Mouse (Mus musculus): Measurements from ENCODE around the gene Aipl1. TPM values are rescaled to one million over a fixed set of nuclear protein-coding genes. Genes with fewer than 3 reads are reported as not detected.

Aipl1 gene
- polyA plus RNA-seq, 1 experiment from 2014 or later: 1.0 TPM

- Histone ChIP-seq H3K27ac (ENCODE audit: poor library complexity, severe bottlenecking) (no peak overlapping the region), H3K4me2 (no peak overlapping the region), H3K27me3 (replicated peaks) (peaks cover 3% of the 10 kb centered on the region; the same call in 1 of the 2 replicates), H3K36me3 (no peaks in the 10 kb centered on the region), H3K9me3 (replicated peaks) (no peaks in the 10 kb centered on the region), H3K4me3 (no peak overlapping the region), H3K4me1 (replicated peaks) (peaks cover 8% of the 10 kb centered on the region; the same call in 1 of the 2 replicates), H3K9ac (no peak overlapping the region)
- WGBS: 79% methylated on average over 4 of the region's 4 CpGs
- no peak for ATAC-seq (ENCODE audit: insufficient number of reproducible peaks, low FRiP score)
Measured at GRCm38 (mm10) chr11:72014674-72015073, 22.6 kb downstream of the Aipl1 start.

- no peak overlapping the region for H3K4me2 ChIP-seq
- no peak overlapping the region for H3K27ac ChIP-seq (ENCODE audit: poor library complexity, severe bottlenecking)
- 56% methylated on average over 1 of the region's 1 CpGs for WGBS
- peaks cover 16% of the 10 kb centered on the region; the same call in 1 of the 2 replicates for H3K4me1 ChIP-seq (replicated peaks)
- no peaks in the 10 kb centered on the region for H3K36me3 ChIP-seq
- no peaks in the 10 kb centered on the region for H3K9me3 ChIP-seq (replicated peaks)
- H3K4me3 ChIP-seq: no peak overlapping the region
- ATAC-seq (ENCODE audit: insufficient number of reproducible peaks, low FRiP score): no peak
- no peak overlapping the region for H3K9ac ChIP-seq
- H3K27me3 ChIP-seq (replicated peaks): peaks cover 3% of the 10 kb centered on the region; the same call in 1 of the 2 replicates
Measured at GRCm38 (mm10) chr11:72011955-72012354, 25.4 kb downstream of the Aipl1 start.

- no peak overlapping the region for H3K9ac ChIP-seq
- no peak for ATAC-seq (ENCODE audit: insufficient number of reproducible peaks, low FRiP score)
- no peaks in the 10 kb centered on the region for H3K36me3 ChIP-seq
- H3K4me2 ChIP-seq: no peak overlapping the region
- no peak overlapping the region for H3K27ac ChIP-seq (ENCODE audit: poor library complexity, severe bottlenecking)
- 64% methylated on average over 9 of the region's 9 CpGs for WGBS
- peaks cover 16% of the 10 kb centered on the region; the same call in 1 of the 2 replicates for H3K4me1 ChIP-seq (replicated peaks)
- no peaks in the 10 kb centered on the region for H3K9me3 ChIP-seq (replicated peaks)
- no peak overlapping the region for H3K4me3 ChIP-seq
- H3K27me3 ChIP-seq (replicated peaks): peaks cover 3% of the 10 kb centered on the region; the same call in 1 of the 2 replicates
Measured at GRCm38 (mm10) chr11:72010940-72011722, 26.2 kb downstream of the Aipl1 start.

GRCm38 (mm10) chr11:72010367-72010766, 26.9 kb downstream of the Aipl1 start:
- Histone ChIP-seq H3K27me3 (replicated peaks) (peaks cover 3% of the 10 kb centered on the region; the same call in 1 of the 2 replicates), H3K4me2 (no peak overlapping the region), H3K4me3 (no peak overlapping the region), H3K4me1 (replicated peaks) (peaks cover 16% of the 10 kb centered on the region; the same call in 1 of the 2 replicates), H3K9me3 (replicated peaks) (no peaks in the 10 kb centered on the region), H3K9ac (no peak overlapping the region), H3K27ac (ENCODE audit: poor library complexity, severe bottlenecking) (no peak overlapping the region), H3K36me3 (no peaks in the 10 kb centered on the region)
- 41% methylated on average over 5 of the region's 5 CpGs for WGBS
- ATAC-seq (ENCODE audit: insufficient number of reproducible peaks, low FRiP score): no peak

- H3K9ac ChIP-seq: no peak overlapping the region
- peaks cover 11% of the 10 kb centered on the region; the same call in 1 of the 2 replicates for H3K4me1 ChIP-seq (replicated peaks)
- H3K4me2 ChIP-seq: no peak overlapping the region
- H3K27ac ChIP-seq (ENCODE audit: poor library complexity, severe bottlenecking): no peak overlapping the region
- H3K36me3 ChIP-seq: no peaks in the 10 kb centered on the region
- WGBS: 84% methylated on average over 6 of the region's 6 CpGs
- H3K4me3 ChIP-seq: no peak overlapping the region
- no peaks in the 10 kb centered on the region for H3K9me3 ChIP-seq (replicated peaks)
- no peaks in the 10 kb centered on the region for H3K27me3 ChIP-seq (replicated peaks)
- ATAC-seq (ENCODE audit: insufficient number of reproducible peaks, low FRiP score): no peak
Measured at GRCm38 (mm10) chr11:72005547-72005946, 31.8 kb downstream of the Aipl1 start.

- H3K27ac ChIP-seq (ENCODE audit: poor library complexity, severe bottlenecking): no peak overlapping the region
- H3K9me3 ChIP-seq (replicated peaks): no peaks in the 10 kb centered on the region
- H3K36me3 ChIP-seq: no peaks in the 10 kb centered on the region
- no peak overlapping the region for H3K9ac ChIP-seq
- H3K27me3 ChIP-seq (replicated peaks): no peaks in the 10 kb centered on the region
- ATAC-seq (ENCODE audit: insufficient number of reproducible peaks, low FRiP score): no peak
- no peak overlapping the region for H3K4me2 ChIP-seq
- H3K4me1 ChIP-seq (replicated peaks): peaks cover 5% of the 10 kb centered on the region; the same call in 1 of the 2 replicates
- 74% methylated on average over 9 of the region's 9 CpGs for WGBS
- no peak overlapping the region for H3K4me3 ChIP-seq
Measured at GRCm38 (mm10) chr11:72003171-72003570, 34.1 kb downstream of the Aipl1 start.

GRCm38 (mm10) chr11:72002138-72002853, 35.0 kb downstream of the Aipl1 start:
- WGBS: 47% methylated on average over 13 of the region's 13 CpGs
- Histone ChIP-seq H3K36me3 (no peaks in the 10 kb centered on the region), H3K27me3 (replicated peaks) (no peaks in the 10 kb centered on the region), H3K4me2 (no peak overlapping the region), H3K27ac (ENCODE audit: poor library complexity, severe bottlenecking) (no peak overlapping the region), H3K9me3 (replicated peaks) (no peaks in the 10 kb centered on the region), H3K4me3 (no peak overlapping the region), H3K9ac (no peak overlapping the region), H3K4me1 (replicated peaks) (no peaks in the 10 kb centered on the region)
- ATAC-seq (ENCODE audit: insufficient number of reproducible peaks, low FRiP score): no peak

GRCm38 (mm10) chr11:72000194-72000593, 37.1 kb downstream of the Aipl1 start:
- Histone ChIP-seq H3K27ac (ENCODE audit: poor library complexity, severe bottlenecking) (no peak overlapping the region), H3K27me3 (replicated peaks) (no peaks in the 10 kb centered on the region), H3K4me3 (no peak overlapping the region), H3K4me1 (replicated peaks) (peaks cover 16% of the 10 kb centered on the region), H3K9ac (no peak overlapping the region), H3K9me3 (replicated peaks) (no peaks in the 10 kb centered on the region; the same call in 1 of the 2 replicates), H3K36me3 (no peaks in the 10 kb centered on the region), H3K4me2 (no peak overlapping the region)
- 84% methylated on average over 6 of the region's 6 CpGs for WGBS
- ATAC-seq (ENCODE audit: insufficient number of reproducible peaks, low FRiP score): no peak

- Histone ChIP-seq H3K4me3 (no peak overlapping the region), H3K4me1 (replicated peaks) (peaks cover 16% of the 10 kb centered on the region), H3K9ac (no peak overlapping the region), H3K4me2 (peak overlapping the region; percentile 36; the same call in 1 of the 2 replicates), H3K27ac (ENCODE audit: poor library complexity, severe bottlenecking) (no peak overlapping the region), H3K36me3 (no peaks in the 10 kb centered on the region), H3K9me3 (replicated peaks) (no peaks in the 10 kb centered on the region; the same call in 1 of the 2 replicates), H3K27me3 (replicated peaks) (no peaks in the 10 kb centered on the region)
- WGBS: 18% methylated on average over 11 of the region's 11 CpGs
- no peak for ATAC-seq (ENCODE audit: insufficient number of reproducible peaks, low FRiP score)
Measured at GRCm38 (mm10) chr11:71996805-71997204, 40.5 kb downstream of the Aipl1 start.

GRCm38 (mm10) chr11:71995968-71996511, 41.3 kb downstream of the Aipl1 start:
- WGBS: 22% methylated on average over 9 of the region's 9 CpGs
- H3K4me2 ChIP-seq: peak overlapping the region; percentile 53
- H3K27me3 ChIP-seq (replicated peaks): no peaks in the 10 kb centered on the region
- H3K9ac ChIP-seq: no peak overlapping the region
- no peaks in the 10 kb centered on the region for H3K36me3 ChIP-seq
- H3K27ac ChIP-seq (ENCODE audit: poor library complexity, severe bottlenecking): peak overlapping the region; percentile 57; the same call in 1 of the 2 replicates
- H3K4me3 ChIP-seq: peak overlapping the region; percentile 1; the same call in 1 of the 2 replicates
- H3K9me3 ChIP-seq (replicated peaks): no peaks in the 10 kb centered on the region; the same call in 1 of the 2 replicates
- ATAC-seq (ENCODE audit: insufficient number of reproducible peaks, low FRiP score): peak; percentile 85
- peaks cover 16% of the 10 kb centered on the region for H3K4me1 ChIP-seq (replicated peaks)

GRCm38 (mm10) chr11:71992438-71992837, 44.9 kb downstream of the Aipl1 start:
- Histone ChIP-seq H3K27ac (ENCODE audit: poor library complexity, severe bottlenecking) (no peak overlapping the region), H3K36me3 (no peaks in the 10 kb centered on the region), H3K4me2 (no peak overlapping the region), H3K27me3 (replicated peaks) (no peaks in the 10 kb centered on the region), H3K4me1 (replicated peaks) (peaks cover 16% of the 10 kb centered on the region), H3K9me3 (replicated peaks) (no peaks in the 10 kb centered on the region; the same call in 1 of the 2 replicates), H3K9ac (no peak overlapping the region), H3K4me3 (no peak overlapping the region)
- ATAC-seq (ENCODE audit: insufficient number of reproducible peaks, low FRiP score): no peak
- 81% methylated on average over 12 of the region's 12 CpGs for WGBS
